Mouse (Mus musculus): ENCODE data around the gene Fam214a.

Gene Fam214a

GRCm38 (mm10) chr9:74952106-74952505 is 578 bp upstream of the Fam214a start:
- 19% methylated on average over 5 of the region's 5 CpGs for WGBS

- WGBS = 3% methylated on average over 31 of the region's 31 CpGs
These were observed 728 bp downstream of the Fam214a start for GRCm38 (mm10) chr9:74953265-74953958.

- 55% methylated on average over 2 of the region's 2 CpGs for WGBS
These were observed 1.2 kb downstream of the Fam214a start for GRCm38 (mm10) chr9:74953959-74954279.

- 85% methylated on average over 2 of the region's 2 CpGs for WGBS
These were observed 1.7 kb downstream of the Fam214a start for GRCm38 (mm10) chr9:74954387-74954786.

GRCm38 (mm10) chr9:74960630-74961029 is 7.9 kb downstream of the Fam214a start:
- WGBS = 65% methylated on average over 6 of the region's 6 CpGs

GRCm38 (mm10) chr9:74961073-74961575 is 8.4 kb downstream of the Fam214a start:
- WGBS = 46% methylated on average over 14 of the region's 14 CpGs

- WGBS = 81% methylated on average over 2 of the region's 2 CpGs
These were observed 11.3 kb downstream of the Fam214a start for GRCm38 (mm10) chr9:74963953-74964352.

GRCm38 (mm10) chr9:74964866-74965384 is 12.2 kb downstream of the Fam214a start:
- WGBS = 89% methylated on average over 10 of the region's 10 CpGs

GRCm38 (mm10) chr9:74966200-74966599 is 13.5 kb downstream of the Fam214a start:
- WGBS = 94% methylated on average over 4 of the region's 4 CpGs

GRCm38 (mm10) chr9:74968647-74969428 is 16.2 kb downstream of the Fam214a start:
- 92% methylated on average over 8 of the region's 8 CpGs for whole genome bisulfite sequencing

GRCm38 (mm10) chr9:74970591-74970990 is 17.9 kb downstream of the Fam214a start:
- WGBS = 50% methylated on average over 1 of the region's 1 CpGs

- 86% methylated on average over 12 of the region's 12 CpGs for WGBS
These were observed 18.7 kb downstream of the Fam214a start for GRCm38 (mm10) chr9:74971191-74971976.

GRCm38 (mm10) chr9:74972736-74973135 is 20.1 kb downstream of the Fam214a start:
- WGBS = 89% methylated on average over 5 of the region's 5 CpGs

GRCm38 (mm10) chr9:74973154-74973553 is 20.5 kb downstream of the Fam214a start:
- 76% methylated on average over 4 of the region's 4 CpGs for WGBS

GRCm38 (mm10) chr9:74974758-74975157 is 22.1 kb downstream of the Fam214a start:
- WGBS = 14% methylated on average over 11 of the region's 11 CpGs

- 4% methylated on average over 7 of the region's 7 CpGs for WGBS
These were observed 22.7 kb downstream of the Fam214a start for GRCm38 (mm10) chr9:74975416-74975815.

- WGBS = under 1% methylated on average over 23 of the region's 23 CpGs
These were observed 23.4 kb downstream of the Fam214a start for GRCm38 (mm10) chr9:74975911-74976563.

GRCm38 (mm10) chr9:74977251-74977650 is 24.6 kb downstream of the Fam214a start:
- 67% methylated on average over 2 of the region's 2 CpGs for WGBS

- 59% methylated on average over 7 of the region's 7 CpGs for WGBS
These were observed 25.3 kb downstream of the Fam214a start for GRCm38 (mm10) chr9:74977962-74978361.

- WGBS = 58% methylated on average over 7 of the region's 7 CpGs
These were observed 26.2 kb downstream of the Fam214a start for GRCm38 (mm10) chr9:74978868-74979267.

- 67% methylated on average over 5 of the region's 5 CpGs for whole genome bisulfite sequencing
These were observed 26.7 kb downstream of the Fam214a start for GRCm38 (mm10) chr9:74979371-74979770.

Data from cerebral cortex, adult 2 months (tissue).